ENCODE assay signal across 13 mouse cellular contexts in the genomic region with DNA sequence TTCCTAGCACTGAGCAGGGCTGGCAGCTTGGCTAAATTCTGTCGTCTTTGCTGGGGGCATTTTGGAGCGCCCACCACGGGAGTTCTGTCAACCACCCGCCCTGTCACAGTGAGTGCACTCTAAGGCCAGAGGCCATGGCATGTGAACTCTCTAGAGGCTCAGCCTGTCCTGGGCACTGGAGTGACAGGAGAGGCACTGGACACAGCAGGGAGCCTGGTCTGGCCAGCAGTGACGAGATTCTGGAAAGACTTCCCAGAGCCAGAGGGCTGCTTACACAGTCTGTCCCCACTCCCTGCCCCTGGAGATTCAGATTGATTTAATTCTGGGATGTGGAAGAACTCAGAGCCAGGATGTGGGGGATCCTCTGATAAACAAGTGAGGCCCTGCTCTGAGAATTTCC.
DNase-seq lines count a peak whose midpoint lies in the region; ATAC-seq and TF ChIP-seq lines count a peak whose summit lies in the region.
"Had no signal": no experiment of that assay in that cellular context is flagged by ENCODE, and none has a peak within 500 bp of the region (broad histone marks: within the 10 kb centered on the region; RNA-seq: fewer than 3 reads in every experiment).

No protein-coding gene starts in this region.

- H3K27ac ChIP-seq in forebrain, embryonic 10.5 days: peak overlapping the region; percentile 53; the same call in 1 of the 2 replicates
- no peak overlapping the region for H3K27ac ChIP-seq in forebrain, postnatal 0 days (ENCODE audit: low read depth, low read length)
- H3K27ac ChIP-seq in hindbrain, embryonic 12.5 days: peak overlapping the region; percentile 31; the same call in 1 of the 2 replicates
- peak overlapping the region; percentile 7; the same call in 1 of the 2 replicates for H3K27ac ChIP-seq in midbrain, embryonic 15.5 days
- H3K27ac ChIP-seq: neural tube, embryonic 13.5 days had no signal

- intact Hi-C loops in left cerebral cortex, postnatal 4 days (cut with DNase I): no loop called here
- intact Hi-C loops in left cerebral cortex, postnatal 25 days (cut with DNase I): no loop called here

- no peaks in the 10 kb centered on the region for H3K9me3 ChIP-seq in forebrain, embryonic 10.5 days
- no peaks in the 10 kb centered on the region for H3K9me3 ChIP-seq in forebrain, postnatal 0 days (ENCODE audit: low read length)
- no peaks in the 10 kb centered on the region for H3K9me3 ChIP-seq in hindbrain, embryonic 12.5 days (replicated peaks)
- H3K9me3 ChIP-seq in midbrain, embryonic 15.5 days: no peaks in the 10 kb centered on the region
- H3K9me3 ChIP-seq: neural tube, embryonic 13.5 days had no signal

- no peak for DNase-seq in forebrain, embryonic 10.5 days (ENCODE audit: extremely low spot score, low spot score)
- DNase-seq in forebrain, postnatal 0 days: no peak
- peak; percentile 51 for DNase-seq in left cerebral cortex, postnatal 4 days
- no peak for DNase-seq in left cerebral cortex, postnatal 25 days (ENCODE audit: low spot score in 2 of 2)
- DNase-seq in ovary, postnatal 36 days (ENCODE audit: low spot score): no peak
- DNase-seq in thymus, postnatal 36 days: no peak
- DNase-seq: kidney, postnatal 14 days; layer of hippocampus, postnatal 36 days; thymus, postnatal 14 days had no signal

- no peak for TF ChIP-seq CTCF in forebrain, postnatal 0 days (IDR thresholded peaks at IDR 0.05; ENCODE audit: low read depth)

- H3K4me1 ChIP-seq in forebrain, embryonic 10.5 days: peaks cover 72% of the 10 kb centered on the region
- peaks cover 20% of the 10 kb centered on the region for H3K4me1 ChIP-seq in forebrain, postnatal 0 days (ENCODE audit: insufficient read depth)
- peaks cover 85% of the 10 kb centered on the region for H3K4me1 ChIP-seq in hindbrain, embryonic 12.5 days
- peaks cover 66% of the 10 kb centered on the region for H3K4me1 ChIP-seq in midbrain, embryonic 15.5 days

- no peak overlapping the region for H3K4me2 ChIP-seq in forebrain, postnatal 0 days (ENCODE audit: low read depth)
- no peak overlapping the region for H3K4me2 ChIP-seq in hindbrain, embryonic 12.5 days (replicated peaks)
- no peak overlapping the region for H3K4me2 ChIP-seq in midbrain, embryonic 15.5 days
- H3K4me2 ChIP-seq: liver, embryonic 11.5 days; neural tube, embryonic 13.5 days had no signal

- H3K4me3 ChIP-seq in forebrain, embryonic 10.5 days: no peak overlapping the region
- no peak overlapping the region for H3K4me3 ChIP-seq in forebrain, postnatal 0 days (ENCODE audit: low read depth, low read length)
- H3K4me3 ChIP-seq in hindbrain, embryonic 12.5 days: no peak overlapping the region
- no peak overlapping the region for H3K4me3 ChIP-seq in midbrain, embryonic 15.5 days
- H3K4me3 ChIP-seq: neural tube, embryonic 13.5 days had no signal

- 51% methylated on average over 5 of the region's 5 CpGs for WGBS in forebrain, embryonic 10.5 days
- WGBS in forebrain, postnatal 0 days: 62% methylated on average over 5 of the region's 5 CpGs
- 31% methylated on average over 5 of the region's 5 CpGs for WGBS in hindbrain, embryonic 12.5 days
- WGBS in midbrain, embryonic 15.5 days: 41% methylated on average over 5 of the region's 5 CpGs

- peaks cover 41% of the 10 kb centered on the region for H3K36me3 ChIP-seq in forebrain, embryonic 10.5 days (replicated peaks)
- no peaks in the 10 kb centered on the region for H3K36me3 ChIP-seq in forebrain, postnatal 0 days (ENCODE audit: insufficient read depth)
- peaks cover under 1% of the 10 kb centered on the region; the same call in 1 of the 2 replicates for H3K36me3 ChIP-seq in hindbrain, embryonic 12.5 days
- H3K36me3 ChIP-seq in midbrain, embryonic 15.5 days (replicated peaks): no peaks in the 10 kb centered on the region
- H3K36me3 ChIP-seq: neural tube, embryonic 13.5 days had no signal

- ATAC-seq in forebrain, postnatal 0 days: no peak
- ATAC-seq in hindbrain, embryonic 12.5 days (ENCODE audit: low FRiP score): no peak
- ATAC-seq in midbrain, embryonic 15.5 days (replicated peaks): no peak

- peaks cover 28% of the 10 kb centered on the region for H3K27me3 ChIP-seq in forebrain, embryonic 10.5 days (ENCODE audit: poor library complexity, severe bottlenecking)
- H3K27me3 ChIP-seq in forebrain, postnatal 0 days (ENCODE audit: insufficient read depth, low read length): no peaks in the 10 kb centered on the region
- no peaks in the 10 kb centered on the region for H3K27me3 ChIP-seq in hindbrain, embryonic 12.5 days
- no peaks in the 10 kb centered on the region for H3K27me3 ChIP-seq in midbrain, embryonic 15.5 days (replicated peaks)
- H3K27me3 ChIP-seq: neural tube, embryonic 13.5 days had no signal

- H3K9ac ChIP-seq in forebrain, postnatal 0 days: no peak overlapping the region
- H3K9ac ChIP-seq in hindbrain, embryonic 12.5 days: no peak overlapping the region
- H3K9ac ChIP-seq in midbrain, embryonic 15.5 days: no peak overlapping the region
- H3K9ac ChIP-seq: neural tube, embryonic 13.5 days had no signal
